Mouse (Mus musculus): Measurements from ENCODE around the gene Nr3c2.

Nr3c2 gene

GRCm38 (mm10) chr8:77261215-77261614 is 362.0 kb downstream of the Nr3c2 start:
- no peak for DNase-seq

DNA sequence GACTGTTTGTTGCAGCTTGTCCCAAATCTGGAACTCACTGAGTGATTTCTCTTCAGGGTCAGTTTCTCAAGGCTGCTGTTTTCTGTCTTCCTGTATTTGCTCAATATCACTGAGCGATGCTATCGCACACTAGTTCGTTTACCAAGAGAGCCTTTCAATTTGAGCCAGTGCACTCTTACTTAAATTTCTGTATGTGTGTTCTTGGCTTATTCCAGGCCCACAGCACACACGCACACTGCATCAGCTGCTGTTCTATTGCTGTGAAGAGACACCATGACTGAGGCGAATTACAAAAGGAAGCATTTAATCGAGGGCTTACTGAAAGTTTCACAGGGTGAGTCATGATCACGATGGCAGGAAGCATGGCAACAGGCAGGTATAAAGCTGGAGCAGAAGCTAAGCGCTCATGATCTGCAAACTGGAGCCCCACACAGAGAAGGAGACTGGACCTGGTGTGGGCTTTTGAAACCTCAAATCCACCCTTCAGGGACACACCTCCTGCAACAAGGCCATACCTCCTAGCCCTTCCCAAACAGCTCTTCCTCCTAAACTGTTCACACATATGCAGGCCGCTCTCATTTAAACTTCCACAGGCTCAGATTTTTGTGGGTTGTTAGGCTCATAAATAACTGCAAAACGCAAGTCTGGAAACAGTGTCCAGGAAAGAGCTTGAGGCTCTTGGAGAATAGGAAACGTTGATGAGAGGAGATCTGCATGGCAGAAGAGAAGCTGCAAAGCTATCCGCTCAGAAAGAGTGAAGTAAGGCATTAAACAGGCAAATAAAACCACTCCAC is 363.2 kb downstream of the Nr3c2 start:
- DNase-seq: no peak

DNA sequence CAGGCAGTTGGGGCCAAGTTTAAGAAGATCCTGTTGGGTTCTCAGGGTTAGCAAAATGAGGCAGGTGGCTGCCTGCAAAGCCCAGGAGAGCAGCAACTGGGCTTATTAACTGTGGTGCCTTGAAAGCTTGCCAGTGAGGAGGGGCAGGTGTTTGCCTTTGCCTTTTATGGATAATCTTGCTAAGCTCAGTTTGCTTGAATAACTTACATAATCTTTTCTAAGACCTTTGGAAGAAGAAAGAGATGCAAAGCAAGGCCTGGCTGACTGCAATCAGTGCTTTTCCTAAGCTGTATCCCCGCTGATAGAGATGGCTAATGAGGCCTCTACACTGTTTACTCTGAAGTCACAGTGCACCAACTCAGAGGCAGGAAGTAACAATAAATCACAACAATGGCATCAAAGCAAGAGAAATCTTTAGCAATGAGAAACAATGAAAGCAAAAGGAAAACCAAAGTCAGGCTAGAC is 368.7 kb downstream of the Nr3c2 start:
- no peak for DNase-seq

DNA sequence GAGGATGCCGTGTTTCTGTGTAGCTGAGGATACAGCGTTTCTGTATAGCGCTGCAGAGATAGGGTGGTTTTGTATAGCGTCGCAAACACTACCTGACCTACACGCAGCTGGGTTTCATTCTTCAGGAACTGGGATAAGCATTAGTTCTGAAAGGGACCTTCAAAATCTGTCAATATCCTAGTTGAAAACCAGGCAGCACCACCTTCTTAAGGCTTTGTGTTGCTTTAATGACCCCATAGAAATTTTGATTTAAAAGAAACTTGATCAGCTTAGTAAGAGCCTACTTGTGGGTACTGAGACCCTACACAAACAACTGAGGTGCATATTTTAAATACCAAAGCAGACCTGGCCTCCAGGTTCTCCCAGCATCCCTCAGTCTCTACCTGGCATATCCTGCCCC is 372.9 kb downstream of the Nr3c2 start:
- DNase-seq: no peak

DNA sequence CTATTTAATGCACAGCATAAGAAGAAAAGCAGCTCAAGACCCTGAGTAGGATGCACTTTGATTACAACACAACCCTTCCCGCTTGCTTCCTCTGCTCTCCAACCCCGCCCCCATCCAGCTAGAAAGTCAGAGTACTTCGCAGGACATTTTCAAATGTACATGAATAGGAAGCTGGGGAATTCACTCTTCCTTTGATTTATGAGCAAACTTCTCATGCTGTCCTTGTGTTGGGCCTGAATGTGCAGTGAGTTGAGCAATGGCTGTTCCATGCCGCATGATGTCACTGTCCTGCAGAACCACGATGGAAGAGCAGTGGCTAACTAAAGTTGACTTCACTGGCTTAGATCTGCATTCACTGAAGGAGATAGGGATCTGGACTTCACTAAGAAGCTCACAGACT is 376.3 kb downstream of the Nr3c2 start:
- DNase-seq: no peak

DNA sequence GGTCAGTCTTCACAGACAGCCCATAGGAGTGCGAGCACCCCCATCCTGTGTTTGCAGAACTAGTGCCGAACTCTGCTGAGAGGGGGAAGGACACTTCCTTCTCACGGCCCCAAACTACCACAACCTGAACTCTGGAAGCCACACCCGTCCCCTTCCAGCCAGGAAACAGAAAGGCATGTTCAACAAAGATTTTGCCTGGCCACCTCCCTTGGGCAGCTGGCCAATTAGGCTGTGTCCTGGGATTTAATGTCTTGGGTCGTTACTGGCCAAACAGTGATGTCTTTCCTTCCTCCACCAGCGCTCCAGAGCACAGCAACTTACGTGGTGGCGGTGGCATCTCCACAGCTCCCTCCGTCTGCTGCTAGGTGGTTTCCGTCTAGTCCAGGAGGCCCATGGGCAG is 377.6 kb downstream of the Nr3c2 start:
- DNase-seq: no peak

- no peak for DNase-seq
These were observed 379.0 kb downstream of the Nr3c2 start for GRCm38 (mm10) chr8:77278246-77278645.

DNA sequence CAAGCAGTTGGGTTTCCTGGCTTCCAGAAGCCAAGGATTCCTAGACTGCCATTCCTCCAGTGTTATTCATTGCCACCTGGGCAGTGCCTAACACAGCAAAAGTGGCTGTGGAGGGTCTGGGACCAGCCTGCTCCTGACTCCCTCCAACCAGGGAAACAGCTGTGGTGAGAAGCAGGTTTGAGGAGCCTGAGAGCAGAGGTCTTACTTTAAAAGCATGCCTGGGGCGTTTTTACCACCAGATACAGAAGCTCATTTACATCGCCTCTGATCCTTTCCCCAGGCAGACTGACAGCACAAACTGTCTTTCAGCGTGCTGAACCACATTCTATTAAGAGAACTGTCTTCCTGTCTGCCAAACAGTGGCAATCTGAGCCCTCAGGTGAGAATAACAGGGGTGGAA is 380.7 kb downstream of the Nr3c2 start:
- no peak for DNase-seq

- no peak for DNase-seq
These were observed 383.5 kb downstream of the Nr3c2 start for GRCm38 (mm10) chr8:77282605-77283236.

DNA sequence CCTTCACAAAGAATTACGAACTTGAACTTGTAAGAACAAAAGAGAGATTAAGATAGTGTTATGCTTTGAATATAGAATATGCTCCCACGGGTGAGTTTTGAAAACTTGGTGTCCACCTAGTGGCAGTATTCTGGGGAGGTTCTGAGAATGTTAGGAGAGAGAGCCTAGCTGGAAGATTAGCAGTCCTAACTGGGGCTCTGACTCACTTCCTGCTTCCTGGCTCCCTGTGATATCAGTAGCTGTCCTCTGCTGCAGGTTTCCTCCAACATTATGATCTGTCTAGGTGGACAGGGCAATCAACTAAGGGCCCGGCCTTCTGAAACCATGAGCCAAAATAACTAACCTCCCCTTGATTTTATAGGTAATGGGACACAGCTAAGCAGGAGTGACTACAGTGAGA is 385.2 kb downstream of the Nr3c2 start:
- DNase-seq: no peak

DNA sequence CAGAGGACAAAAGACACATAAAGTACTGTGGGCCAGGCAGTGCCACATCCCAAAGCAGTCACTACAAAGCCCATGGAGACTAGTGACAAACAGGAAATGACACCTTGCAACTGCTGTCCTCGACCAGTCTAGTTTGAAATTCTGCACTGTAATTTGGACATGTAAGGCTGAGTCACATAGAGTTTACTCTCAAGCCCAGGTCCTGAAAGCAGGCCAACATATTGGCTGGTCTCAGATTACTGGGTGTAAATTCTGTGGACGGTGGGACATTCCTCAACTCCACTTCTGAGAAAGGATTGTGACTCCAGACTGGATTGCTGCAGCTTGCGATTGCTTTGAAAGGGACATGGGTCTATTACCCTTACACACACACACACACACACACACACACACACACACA is 388.8 kb downstream of the Nr3c2 start:
- no peak for DNase-seq

GRCm38 (mm10) chr8:77288492-77288891 is 389.2 kb downstream of the Nr3c2 start:
- no peak for DNase-seq

- no peak for DNase-seq
These were observed 392.9 kb downstream of the Nr3c2 start for GRCm38 (mm10) chr8:77292120-77292519.

DNA sequence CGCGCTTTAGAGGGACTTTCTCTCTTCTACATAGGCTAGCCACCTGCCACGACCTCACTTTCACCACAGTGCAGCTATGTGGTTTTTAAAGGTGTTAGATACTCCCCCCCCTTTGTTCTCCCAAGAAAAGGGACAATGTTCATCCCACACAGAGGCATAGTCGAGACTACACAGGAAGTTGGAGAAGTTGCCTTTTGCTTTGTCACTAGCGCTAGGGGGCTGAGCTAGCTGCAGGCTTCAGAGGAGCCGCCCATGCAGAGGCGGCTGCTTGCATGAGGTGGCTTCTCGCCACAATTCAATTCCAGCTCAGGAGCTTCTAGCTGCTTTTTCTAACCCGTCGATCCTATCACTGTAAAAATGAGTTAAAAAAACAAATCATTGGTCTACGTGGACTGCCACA is 393.4 kb downstream of the Nr3c2 start:
- DNase-seq: no peak

GRCm38 (mm10) chr8:77294599-77294998 is 395.4 kb downstream of the Nr3c2 start:
- DNase-seq: no peak

All from B cell, adult 2 months (primary cell).